Comparison of ENCODE assay signal across 9 mouse cellular contexts in the genomic region with DNA sequence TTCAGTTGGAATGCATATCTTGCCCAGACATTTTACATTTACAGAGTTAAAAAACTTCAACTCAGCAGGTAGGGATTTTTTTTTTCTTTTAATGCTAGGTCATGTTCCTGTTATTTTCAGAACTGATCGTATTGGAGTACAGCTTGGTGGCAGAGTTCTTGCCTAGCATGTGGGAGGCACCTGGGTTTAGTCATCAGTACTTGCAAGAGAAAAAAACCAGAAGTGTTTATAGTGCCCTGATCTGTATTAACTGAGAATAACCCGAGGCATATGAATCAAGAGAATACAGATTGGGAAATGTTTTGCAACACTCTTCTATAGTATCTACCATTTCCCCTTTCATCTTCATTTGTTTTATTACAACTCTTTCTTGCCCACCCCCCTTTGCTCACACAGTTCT. TPM values are rescaled to one million over a fixed set of nuclear protein-coding genes. Genes with fewer than 3 reads are reported as not detected.
DNase-seq lines count a peak whose midpoint lies in the region; ATAC-seq and TF ChIP-seq lines count a peak whose summit lies in the region.
"Had no signal": no experiment of that assay in that cellular context is flagged by ENCODE, and none has a peak within 500 bp of the region (broad histone marks: within the 10 kb centered on the region; RNA-seq: fewer than 3 reads in every experiment).

No protein-coding gene starts in this region.

- H3K9ac ChIP-seq in hindbrain, embryonic 11.5 days (ENCODE audit: low read depth, low read length): no peak overlapping the region
- no peak overlapping the region for H3K9ac ChIP-seq in hindbrain, postnatal 0 days (replicated peaks; ENCODE audit: low read length)
- H3K9ac ChIP-seq in midbrain, embryonic 14.5 days (replicated peaks; ENCODE audit: low read length): no peak overlapping the region

- peak overlapping the region; percentile 58; the same call in 1 of the 2 replicates for H3K4me3 ChIP-seq in hindbrain, embryonic 10.5 days
- H3K4me3 ChIP-seq in hindbrain, embryonic 11.5 days (ENCODE audit: low read depth, low read length): no peak overlapping the region
- peak overlapping the region; percentile 63 for H3K4me3 ChIP-seq in embryonic facial prominence, embryonic 10.5 days
- H3K4me3 ChIP-seq in hindbrain, postnatal 0 days (ENCODE audit: low read length): no peak overlapping the region
- no peak overlapping the region for H3K4me3 ChIP-seq in midbrain, embryonic 14.5 days (replicated peaks; ENCODE audit: low read depth, low read length)

- H3K4me1 ChIP-seq in hindbrain, embryonic 10.5 days (replicated peaks): no peaks in the 10 kb centered on the region
- no peaks in the 10 kb centered on the region for H3K4me1 ChIP-seq in hindbrain, embryonic 11.5 days (replicated peaks; ENCODE audit: control insufficient read depth, insufficient read depth, low read length)
- no peaks in the 10 kb centered on the region for H3K4me1 ChIP-seq in embryonic facial prominence, embryonic 10.5 days
- H3K4me1 ChIP-seq in hindbrain, postnatal 0 days (ENCODE audit: insufficient read depth, low read length): no peaks in the 10 kb centered on the region
- H3K4me1 ChIP-seq in midbrain, embryonic 14.5 days (ENCODE audit: control insufficient read depth, insufficient read depth, low read length): no peaks in the 10 kb centered on the region

- ATAC-seq in hindbrain, embryonic 11.5 days (ENCODE audit: low FRiP score): no peak
- no peak for ATAC-seq in hindbrain, postnatal 0 days
- no peak for ATAC-seq in midbrain, embryonic 14.5 days (ENCODE audit: low FRiP score, low TSS enrichment)

- WGBS in hindbrain, embryonic 10.5 days: 80% methylated on average over 2 of the region's 2 CpGs
- WGBS in hindbrain, embryonic 11.5 days: 77% methylated on average over 2 of the region's 2 CpGs
- 81% methylated on average over 2 of the region's 2 CpGs for WGBS in embryonic facial prominence, embryonic 10.5 days
- 85% methylated on average over 2 of the region's 2 CpGs for WGBS in hindbrain, postnatal 0 days
- 79% methylated on average over 2 of the region's 2 CpGs for WGBS in midbrain, embryonic 14.5 days

- H3K27ac ChIP-seq in hindbrain, embryonic 10.5 days: no peak overlapping the region
- no peak overlapping the region for H3K27ac ChIP-seq in hindbrain, embryonic 11.5 days (ENCODE audit: low read depth, low read length)
- H3K27ac ChIP-seq in embryonic facial prominence, embryonic 10.5 days (replicated peaks): no peak overlapping the region
- no peak overlapping the region for H3K27ac ChIP-seq in hindbrain, postnatal 0 days
- no peak overlapping the region for H3K27ac ChIP-seq in midbrain, embryonic 14.5 days (replicated peaks; ENCODE audit: low read depth, low read length)

- peaks cover 39% of the 10 kb centered on the region for H3K36me3 ChIP-seq in hindbrain, embryonic 10.5 days
- H3K36me3 ChIP-seq in hindbrain, embryonic 11.5 days (ENCODE audit: control insufficient read depth, insufficient read depth, low read length): no peaks in the 10 kb centered on the region
- H3K36me3 ChIP-seq in embryonic facial prominence, embryonic 10.5 days (replicated peaks): peaks cover 43% of the 10 kb centered on the region
- no peaks in the 10 kb centered on the region for H3K36me3 ChIP-seq in hindbrain, postnatal 0 days (ENCODE audit: insufficient read depth, low read length)
- H3K36me3 ChIP-seq in midbrain, embryonic 14.5 days (ENCODE audit: control insufficient read depth, insufficient read depth, low read length): 0 out of 2 replicates have a peak, but pooled peaks cover 14% of the 10 kb centered on the region

- no peak for DNase-seq in hindbrain, embryonic 10.5 days (ENCODE audit: low spot score)
- no peak for DNase-seq in hindbrain, embryonic 11.5 days (ENCODE audit: low spot score)
- DNase-seq in embryonic facial prominence, embryonic 10.5 days (ENCODE audit: low spot score): no peak
- no peak for DNase-seq in hindbrain, postnatal 0 days (ENCODE audit: low spot score)
- no peak for DNase-seq in midbrain, embryonic 14.5 days
- no peak for DNase-seq in frontal cortex, postnatal 14 days (ENCODE audit: low spot score in 2 of 2)
- DNase-seq in gastrocnemius, postnatal 14 days: no peak
- no peak for DNase-seq in retina, embryonic 14.5 days (ENCODE audit: low spot score)
- DNase-seq: cerebellum, adult 8-10 months had no signal

- TF ChIP-seq CTCF in hindbrain, postnatal 0 days (IDR thresholded peaks at IDR 0.05; ENCODE audit: low read depth): no peak

- intact Hi-C loops in gastrocnemius, postnatal 14 days (cut with DNase I; ENCODE audit: low total_unique reads): no loop called here

- H3K4me2 ChIP-seq in hindbrain, embryonic 11.5 days (replicated peaks; ENCODE audit: low read depth, low read length): no peak overlapping the region
- H3K4me2 ChIP-seq in hindbrain, postnatal 0 days (ENCODE audit: low read depth, low read length): peak overlapping the region; percentile 63; the same call in 1 of the 2 replicates
- peak overlapping the region; percentile 63; the same call in 1 of the 2 replicates for H3K4me2 ChIP-seq in midbrain, embryonic 14.5 days (ENCODE audit: low read length)

- no peaks in the 10 kb centered on the region for H3K9me3 ChIP-seq in hindbrain, embryonic 10.5 days
- no peaks in the 10 kb centered on the region for H3K9me3 ChIP-seq in hindbrain, embryonic 11.5 days (ENCODE audit: control insufficient read depth, low read length)
- no peaks in the 10 kb centered on the region for H3K9me3 ChIP-seq in embryonic facial prominence, embryonic 10.5 days
- H3K9me3 ChIP-seq in hindbrain, postnatal 0 days (ENCODE audit: low read length): no peaks in the 10 kb centered on the region
- H3K9me3 ChIP-seq in midbrain, embryonic 14.5 days (ENCODE audit: control insufficient read depth, low read length): no peaks in the 10 kb centered on the region

- peaks cover 98% of the 10 kb centered on the region for H3K27me3 ChIP-seq in hindbrain, embryonic 10.5 days (ENCODE audit: insufficient read depth, poor library complexity, severe bottlenecking)
- peaks cover 33% of the 10 kb centered on the region for H3K27me3 ChIP-seq in hindbrain, embryonic 11.5 days (ENCODE audit: control insufficient read depth, insufficient read depth, low read length)
- peaks cover 100% of the 10 kb centered on the region for H3K27me3 ChIP-seq in embryonic facial prominence, embryonic 10.5 days (replicated peaks; ENCODE audit: low read depth, poor library complexity, severe bottlenecking)
- H3K27me3 ChIP-seq in hindbrain, postnatal 0 days (ENCODE audit: insufficient read depth, low read length): no peaks in the 10 kb centered on the region
- peaks cover 15% of the 10 kb centered on the region; the same call in 1 of the 2 replicates for H3K27me3 ChIP-seq in midbrain, embryonic 14.5 days (ENCODE audit: control insufficient read depth, insufficient read depth, low read length)

RNA-seq across cellular contexts. Expression of gene Hsd17b10, which starts 1.2 kb away (rescaled TPM):
- 181 and 195 TPM in 2 replicates for polyA plus RNA-seq in hindbrain, embryonic 10.5 days (2016; fragmentation: Nextera tagmentation; extraction: Ambion mirVana)
- polyA plus RNA-seq in hindbrain, embryonic 11.5 days (2014; fragmentation: Nextera tagmentation; extraction: Ambion mirVana): 167 and 173 TPM in 2 replicates
- polyA plus RNA-seq in embryonic facial prominence, embryonic 10.5 days (2016; fragmentation: Nextera tagmentation; extraction: Ambion mirVana): 225 and 243 TPM in 2 replicates
- 50.6 and 71.7 TPM in 2 replicates for total RNA-seq in hindbrain, postnatal 0 days (2014; rRNA removed)
- 106 and 112 TPM in 2 replicates for polyA plus RNA-seq in hindbrain, postnatal 0 days (2015; fragmentation: Nextera tagmentation; extraction: Ambion mirVana)
- 106 and 111 TPM in 2 replicates for polyA plus RNA-seq in midbrain, embryonic 14.5 days (2014; fragmentation: Nextera tagmentation; extraction: Ambion mirVana)
- 10 to 100 TPM; 81.7 to 91.4 TPM for total RNA-seq in gastrocnemius, postnatal 14 days (2021)

RNA-seq across cellular contexts. Expression of gene Ribc1, which starts 13.2 kb away (rescaled TPM):
- polyA plus RNA-seq in hindbrain, embryonic 10.5 days (2016; fragmentation: Nextera tagmentation; extraction: Ambion mirVana): 4.5 and 4.9 TPM in 2 replicates
- polyA plus RNA-seq in hindbrain, embryonic 11.5 days (2014; fragmentation: Nextera tagmentation; extraction: Ambion mirVana): 4.1 and 4.5 TPM in 2 replicates
- 5.9 and 6.3 TPM in 2 replicates for polyA plus RNA-seq in embryonic facial prominence, embryonic 10.5 days (2016; fragmentation: Nextera tagmentation; extraction: Ambion mirVana)
- total RNA-seq in hindbrain, postnatal 0 days (2014; rRNA removed): 0.18 and 0.47 TPM in 2 replicates
- 1.1 and 1.4 TPM in 2 replicates for polyA plus RNA-seq in hindbrain, postnatal 0 days (2015; fragmentation: Nextera tagmentation; extraction: Ambion mirVana)
- polyA plus RNA-seq in midbrain, embryonic 14.5 days (2014; fragmentation: Nextera tagmentation; extraction: Ambion mirVana): 2.0 and 2.8 TPM in 2 replicates
- under 1 TPM; 0.18 to 0.44 TPM for total RNA-seq in gastrocnemius, postnatal 14 days (2021)

RNA-seq across cellular contexts. Expression of gene Smc1a, which starts 13.4 kb away (rescaled TPM):
- 71.1 and 107 TPM in 2 replicates for polyA plus RNA-seq in hindbrain, embryonic 10.5 days (2016; fragmentation: Nextera tagmentation; extraction: Ambion mirVana)
- 126 and 127 TPM in 2 replicates for polyA plus RNA-seq in hindbrain, embryonic 11.5 days (2014; fragmentation: Nextera tagmentation; extraction: Ambion mirVana)
- 111 and 117 TPM in 2 replicates for polyA plus RNA-seq in embryonic facial prominence, embryonic 10.5 days (2016; fragmentation: Nextera tagmentation; extraction: Ambion mirVana)
- total RNA-seq in hindbrain, postnatal 0 days (2014; rRNA removed): 22.5 and 29.8 TPM in 2 replicates
- 51.9 and 55.8 TPM in 2 replicates for polyA plus RNA-seq in hindbrain, postnatal 0 days (2015; fragmentation: Nextera tagmentation; extraction: Ambion mirVana)
- 50.2 and 83.1 TPM in 2 replicates for polyA plus RNA-seq in midbrain, embryonic 14.5 days (2014; fragmentation: Nextera tagmentation; extraction: Ambion mirVana)
- 10 to 100 TPM; 27.7 to 28.5 TPM for total RNA-seq in gastrocnemius, postnatal 14 days (2021)

Comparison
In these comparisons a context has a peak if more than half of its experiments do, and no peak if none do; other contexts are left out.
1. H3K4me3 ChIP-seq: peak in hindbrain, embryonic 10.5 days (single experiment) and embryonic facial prominence, embryonic 10.5 days (single experiment); none in hindbrain, embryonic 11.5 days (single experiment), hindbrain, postnatal 0 days (single experiment) and midbrain, embryonic 14.5 days (single experiment).